Mouse (Mus musculus): ENCODE measurements around the gene Iars2. TPM values are rescaled to one million over a fixed set of nuclear protein-coding genes. Genes with fewer than 3 reads are reported as not detected.

The Iars2 gene
- polyA plus RNA-seq, 1 experiment from 2014 or later = 36.4 TPM

DNA sequence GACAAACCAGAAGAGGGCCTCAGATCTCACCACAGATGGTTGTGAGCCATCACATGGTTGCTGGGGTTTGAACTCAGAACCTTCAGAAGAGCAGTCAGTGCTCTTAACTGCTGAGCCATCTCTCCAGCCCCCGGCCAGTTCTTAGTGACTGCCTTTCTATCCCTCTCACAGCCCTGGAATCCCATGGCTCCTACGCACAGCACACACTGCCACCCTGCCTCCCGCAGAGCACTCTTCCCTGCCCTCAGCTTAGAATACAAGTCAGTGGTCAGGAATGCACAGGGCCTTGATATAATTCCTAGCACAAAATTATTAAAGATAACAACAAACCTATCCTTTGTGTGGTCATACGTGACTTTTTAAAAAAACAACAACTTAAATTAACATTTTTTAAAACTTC lies 14.7 kb downstream of the Iars2 start:
- ATAC-seq (ENCODE audit: insufficient read depth, low FRiP score) = no peak
- H3K4me3 ChIP-seq (replicated peaks; ENCODE audit: low read length) = no peak overlapping the region
- H3K9me3 ChIP-seq (replicated peaks; ENCODE audit: control insufficient read depth, low read length) = no peaks in the 10 kb centered on the region
- H3K27ac ChIP-seq (ENCODE audit: low read length) = no peak overlapping the region
- H3K36me3 ChIP-seq (ENCODE audit: control insufficient read depth, insufficient read depth, low read length) = peaks cover 22% of the 10 kb centered on the region
- WGBS = 90% methylated on average over 4 of the region's 4 CpGs
- no peaks in the 10 kb centered on the region for H3K27me3 ChIP-seq (ENCODE audit: control insufficient read depth, insufficient read depth, low read length)
- no peak overlapping the region for H3K4me2 ChIP-seq (ENCODE audit: low read depth, low read length)
- no peak overlapping the region for H3K9ac ChIP-seq (ENCODE audit: low read length)
- no peaks in the 10 kb centered on the region for H3K4me1 ChIP-seq (ENCODE audit: control insufficient read depth, insufficient read depth, low read length)

GRCm38 (mm10) chr1:185311949-185312348 lies 17.2 kb downstream of the Iars2 start:
- no peak overlapping the region for H3K4me2 ChIP-seq (ENCODE audit: low read depth, low read length)
- no peaks in the 10 kb centered on the region for H3K27me3 ChIP-seq (ENCODE audit: control insufficient read depth, insufficient read depth, low read length)
- H3K9me3 ChIP-seq (replicated peaks; ENCODE audit: control insufficient read depth, low read length) = no peaks in the 10 kb centered on the region
- no peak overlapping the region for H3K4me3 ChIP-seq (replicated peaks; ENCODE audit: low read length)
- no peak overlapping the region for H3K9ac ChIP-seq (ENCODE audit: low read length)
- H3K36me3 ChIP-seq (ENCODE audit: control insufficient read depth, insufficient read depth, low read length) = peaks cover 23% of the 10 kb centered on the region
- no peaks in the 10 kb centered on the region for H3K4me1 ChIP-seq (ENCODE audit: control insufficient read depth, insufficient read depth, low read length)
- peak overlapping the region; percentile 66; the same call in 1 of the 2 replicates for H3K27ac ChIP-seq (ENCODE audit: low read length)
- ATAC-seq (ENCODE audit: insufficient read depth, low FRiP score) = peak; percentile 63
- 76% methylated on average over 9 of the region's 9 CpGs for WGBS

GRCm38 (mm10) chr1:185308908-185309307 lies 20.3 kb downstream of the Iars2 start:
- Histone ChIP-seq H3K9ac (ENCODE audit: low read length) (no peak overlapping the region), H3K4me3 (replicated peaks; ENCODE audit: low read length) (no peak overlapping the region), H3K4me1 (ENCODE audit: control insufficient read depth, insufficient read depth, low read length) (no peaks in the 10 kb centered on the region), H3K27me3 (ENCODE audit: control insufficient read depth, insufficient read depth, low read length) (no peaks in the 10 kb centered on the region), H3K36me3 (ENCODE audit: control insufficient read depth, insufficient read depth, low read length) (peaks cover 21% of the 10 kb centered on the region), H3K9me3 (replicated peaks; ENCODE audit: control insufficient read depth, low read length) (no peaks in the 10 kb centered on the region), H3K27ac (ENCODE audit: low read length) (peak overlapping the region; percentile 67), H3K4me2 (ENCODE audit: low read depth, low read length) (no peak overlapping the region)
- ATAC-seq (ENCODE audit: insufficient read depth, low FRiP score) = peak; percentile 89
- 51% methylated on average over 4 of the region's 4 CpGs for WGBS

GRCm38 (mm10) chr1:185308334-185308733 lies 20.9 kb downstream of the Iars2 start:
- Histone ChIP-seq H3K4me2 (ENCODE audit: low read depth, low read length) (no peak overlapping the region), H3K36me3 (ENCODE audit: control insufficient read depth, insufficient read depth, low read length) (peaks cover 18% of the 10 kb centered on the region), H3K4me1 (ENCODE audit: control insufficient read depth, insufficient read depth, low read length) (no peaks in the 10 kb centered on the region), H3K4me3 (replicated peaks; ENCODE audit: low read length) (no peak overlapping the region), H3K27me3 (ENCODE audit: control insufficient read depth, insufficient read depth, low read length) (no peaks in the 10 kb centered on the region), H3K9ac (ENCODE audit: low read length) (no peak overlapping the region), H3K27ac (ENCODE audit: low read length) (peak overlapping the region; percentile 67; the same call in 1 of the 2 replicates), H3K9me3 (replicated peaks; ENCODE audit: control insufficient read depth, low read length) (no peaks in the 10 kb centered on the region)
- 82% methylated on average over 2 of the region's 2 CpGs for WGBS
- no peak for ATAC-seq (ENCODE audit: insufficient read depth, low FRiP score)

DNA sequence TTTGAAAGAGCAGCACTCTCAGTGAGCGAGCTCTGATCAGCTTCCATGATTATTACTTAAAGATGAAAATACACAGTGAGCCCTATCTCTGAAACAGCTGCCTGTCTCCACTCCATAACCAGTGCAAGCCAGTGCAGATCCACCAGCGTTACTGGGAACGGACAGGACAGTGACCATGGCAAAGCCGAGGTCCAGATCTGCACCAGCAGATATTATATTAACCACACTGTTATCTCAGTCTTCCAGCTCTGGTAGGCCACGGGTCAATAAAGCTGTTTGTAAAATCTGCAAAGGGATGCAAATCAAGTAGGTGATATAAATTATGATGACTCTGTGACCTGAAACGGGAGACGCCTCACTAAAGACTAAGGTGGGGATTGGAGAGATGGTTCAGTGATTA lies 21.6 kb downstream of the Iars2 start:
- 89% methylated on average over 7 of the region's 7 CpGs for WGBS
- Histone ChIP-seq H3K36me3 (ENCODE audit: control insufficient read depth, insufficient read depth, low read length) (peaks cover 18% of the 10 kb centered on the region), H3K4me1 (ENCODE audit: control insufficient read depth, insufficient read depth, low read length) (no peaks in the 10 kb centered on the region), H3K9ac (ENCODE audit: low read length) (no peak overlapping the region), H3K4me2 (ENCODE audit: low read depth, low read length) (no peak overlapping the region), H3K4me3 (replicated peaks; ENCODE audit: low read length) (no peak overlapping the region), H3K27ac (ENCODE audit: low read length) (no peak overlapping the region), H3K27me3 (ENCODE audit: control insufficient read depth, insufficient read depth, low read length) (no peaks in the 10 kb centered on the region), H3K9me3 (replicated peaks; ENCODE audit: control insufficient read depth, low read length) (no peaks in the 10 kb centered on the region)
- no peak for ATAC-seq (ENCODE audit: insufficient read depth, low FRiP score)

DNA sequence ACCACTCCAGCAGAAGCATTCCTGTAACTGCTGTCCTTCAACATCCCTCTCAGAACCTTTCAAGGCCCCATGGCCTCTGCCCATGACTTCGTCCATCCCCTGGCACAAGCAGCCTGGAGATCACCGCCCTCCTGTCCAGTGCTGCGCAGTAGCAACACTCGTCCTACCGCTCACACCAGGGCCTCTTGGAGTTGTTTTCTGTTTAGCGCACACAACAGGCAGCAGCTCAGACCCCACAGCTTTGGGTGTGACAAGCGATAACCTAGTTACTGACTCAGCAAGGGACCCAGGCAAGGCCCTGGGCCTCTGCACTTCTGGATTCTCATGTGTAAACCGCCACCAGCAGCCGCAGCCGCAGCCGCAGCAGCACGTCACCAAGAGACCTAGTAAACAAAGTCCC lies 22.4 kb downstream of the Iars2 start:
- no peak overlapping the region for H3K4me2 ChIP-seq (ENCODE audit: low read depth, low read length)
- no peak overlapping the region for H3K27ac ChIP-seq (ENCODE audit: low read length)
- no peak overlapping the region for H3K4me3 ChIP-seq (replicated peaks; ENCODE audit: low read length)
- H3K4me1 ChIP-seq (ENCODE audit: control insufficient read depth, insufficient read depth, low read length) = no peaks in the 10 kb centered on the region
- no peak overlapping the region for H3K9ac ChIP-seq (ENCODE audit: low read length)
- peaks cover 21% of the 10 kb centered on the region for H3K36me3 ChIP-seq (ENCODE audit: control insufficient read depth, insufficient read depth, low read length)
- H3K9me3 ChIP-seq (replicated peaks; ENCODE audit: control insufficient read depth, low read length) = no peaks in the 10 kb centered on the region
- WGBS = 96% methylated on average over 12 of the region's 12 CpGs
- no peak for ATAC-seq (ENCODE audit: insufficient read depth, low FRiP score)
- no peaks in the 10 kb centered on the region for H3K27me3 ChIP-seq (ENCODE audit: control insufficient read depth, insufficient read depth, low read length)

DNA sequence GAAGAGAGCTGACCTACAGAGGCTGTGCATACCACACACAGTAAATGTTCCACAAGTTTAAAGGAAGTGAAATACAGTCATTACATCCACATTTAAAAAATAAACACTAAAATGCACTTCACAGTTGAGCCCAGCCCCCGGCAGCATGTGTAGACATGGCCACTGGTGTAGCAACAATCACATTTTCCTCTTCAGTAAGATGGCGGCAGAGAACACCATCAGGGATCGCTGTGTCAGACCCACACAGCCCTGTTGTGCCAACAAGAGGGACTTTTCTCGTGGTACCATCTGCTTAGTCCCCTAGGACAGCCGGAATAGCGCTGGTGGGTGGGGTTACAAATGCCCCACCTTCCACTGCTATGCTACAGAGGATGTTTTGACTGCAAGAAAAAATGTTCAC lies 26.4 kb downstream of the Iars2 start:
- no peak overlapping the region for H3K9ac ChIP-seq (ENCODE audit: low read length)
- H3K4me3 ChIP-seq (replicated peaks; ENCODE audit: low read length) = no peak overlapping the region
- WGBS = 86% methylated on average over 6 of the region's 6 CpGs
- H3K4me1 ChIP-seq (ENCODE audit: control insufficient read depth, insufficient read depth, low read length) = no peaks in the 10 kb centered on the region
- no peak overlapping the region for H3K27ac ChIP-seq (ENCODE audit: low read length)
- no peaks in the 10 kb centered on the region for H3K9me3 ChIP-seq (replicated peaks; ENCODE audit: control insufficient read depth, low read length)
- no peak overlapping the region for H3K4me2 ChIP-seq (ENCODE audit: low read depth, low read length)
- no peak for ATAC-seq (ENCODE audit: insufficient read depth, low FRiP score)
- no peaks in the 10 kb centered on the region for H3K27me3 ChIP-seq (ENCODE audit: control insufficient read depth, insufficient read depth, low read length)
- peaks cover 21% of the 10 kb centered on the region for H3K36me3 ChIP-seq (ENCODE audit: control insufficient read depth, insufficient read depth, low read length)

GRCm38 (mm10) chr1:185298496-185298895 lies 30.7 kb downstream of the Iars2 start:
- Histone ChIP-seq H3K9ac (ENCODE audit: low read length) (no peak overlapping the region), H3K27ac (ENCODE audit: low read length) (no peak overlapping the region), H3K4me3 (replicated peaks; ENCODE audit: low read length) (no peak overlapping the region), H3K27me3 (ENCODE audit: control insufficient read depth, insufficient read depth, low read length) (no peaks in the 10 kb centered on the region), H3K4me1 (ENCODE audit: control insufficient read depth, insufficient read depth, low read length) (no peaks in the 10 kb centered on the region), H3K36me3 (ENCODE audit: control insufficient read depth, insufficient read depth, low read length) (peaks cover 9% of the 10 kb centered on the region), H3K9me3 (replicated peaks; ENCODE audit: control insufficient read depth, low read length) (no peaks in the 10 kb centered on the region), H3K4me2 (ENCODE audit: low read depth, low read length) (no peak overlapping the region)
- ATAC-seq (ENCODE audit: insufficient read depth, low FRiP score) = no peak
- 91% methylated on average over 8 of the region's 8 CpGs for WGBS

GRCm38 (mm10) chr1:185296850-185297249 lies 32.3 kb downstream of the Iars2 start:
- no peaks in the 10 kb centered on the region for H3K4me1 ChIP-seq (ENCODE audit: control insufficient read depth, insufficient read depth, low read length)
- H3K27me3 ChIP-seq (ENCODE audit: control insufficient read depth, insufficient read depth, low read length) = no peaks in the 10 kb centered on the region
- H3K4me2 ChIP-seq (ENCODE audit: low read depth, low read length) = no peak overlapping the region
- H3K4me3 ChIP-seq (replicated peaks; ENCODE audit: low read length) = no peak overlapping the region
- H3K9me3 ChIP-seq (replicated peaks; ENCODE audit: control insufficient read depth, low read length) = no peaks in the 10 kb centered on the region
- H3K9ac ChIP-seq (ENCODE audit: low read length) = no peak overlapping the region
- H3K27ac ChIP-seq (ENCODE audit: low read length) = no peak overlapping the region
- H3K36me3 ChIP-seq (ENCODE audit: control insufficient read depth, insufficient read depth, low read length) = 0 out of 2 replicates have a peak, but pooled peaks cover 6% of the 10 kb centered on the region
- WGBS = 89% methylated on average over 7 of the region's 7 CpGs
- no peak for ATAC-seq (ENCODE audit: insufficient read depth, low FRiP score)

Measured in stomach, embryonic 16.5 days (tissue).